Mouse (Mus musculus) cerebellum, adult (tissue): ENCODE measurements around the gene Duxf3.
"Not testable (repeated sequence)": the region's sequence is repeated elsewhere in the genome, so short reads cannot be mapped to it uniquely, and the experiment has no call there.

Experiments
- ATAC-seq: cut with Nextera tagmentation; 2 replicates; pipeline ENCODE4 v1.9.2; 2017; ENCODE audit warnings: mild to moderate bottlenecking, moderate library complexity, mixed read lengths; ENCODE audit not compliant: insufficient number of reproducible peaks, low FRiP score, low TSS enrichment

Gene Duxf3

GRCm38 (mm10) chr10:58223972-58224805 lies 8.3 kb downstream of the Duxf3 start:
- not testable (repeated sequence) for ATAC-seq

GRCm38 (mm10) chr10:58223161-58223560 lies 9.3 kb downstream of the Duxf3 start:
- not testable (repeated sequence) for ATAC-seq

- ATAC-seq, result not testable (repeated sequence)
Measured at GRCm38 (mm10) chr10:58221571-58221970, 10.9 kb downstream of the Duxf3 start.

- ATAC-seq, result no peak
Measured at GRCm38 (mm10) chr10:58220726-58221125, 11.7 kb downstream of the Duxf3 start.

GRCm38 (mm10) chr10:58217366-58217765 lies 15.1 kb downstream of the Duxf3 start:
- no peak for ATAC-seq

GRCm38 (mm10) chr10:58215353-58215752 lies 17.1 kb downstream of the Duxf3 start:
- no peak for ATAC-seq

GRCm38 (mm10) chr10:58214934-58215333 lies 17.5 kb downstream of the Duxf3 start:
- no peak for ATAC-seq

GRCm38 (mm10) chr10:58214497-58214896 lies 18.0 kb downstream of the Duxf3 start:
- ATAC-seq, result no peak

- ATAC-seq, result no peak; the same call in 1 of the 2 replicates
Measured at GRCm38 (mm10) chr10:58212230-58212629, 20.2 kb downstream of the Duxf3 start.

- no peak for ATAC-seq
Measured at GRCm38 (mm10) chr10:58211213-58211612, 21.3 kb downstream of the Duxf3 start.

- no peak for ATAC-seq
Measured at GRCm38 (mm10) chr10:58210514-58210913, 22.0 kb downstream of the Duxf3 start.

- ATAC-seq, result no peak
Measured at GRCm38 (mm10) chr10:58209710-58210467, 22.6 kb downstream of the Duxf3 start.

GRCm38 (mm10) chr10:58206639-58207404 lies 25.7 kb downstream of the Duxf3 start:
- no peak for ATAC-seq

GRCm38 (mm10) chr10:58205986-58206385 lies 26.5 kb downstream of the Duxf3 start:
- ATAC-seq, result no peak; the same call in 1 of the 2 replicates
